Mouse (Mus musculus): ENCODE data around the gene Rnf207.

Rnf207 gene

GRCm38 (mm10) chr4:152328691-152329090 is 9.9 kb upstream of the Rnf207 start:
- peak; percentile 72 for DNase-seq (ENCODE audit: low spot score)

DNA sequence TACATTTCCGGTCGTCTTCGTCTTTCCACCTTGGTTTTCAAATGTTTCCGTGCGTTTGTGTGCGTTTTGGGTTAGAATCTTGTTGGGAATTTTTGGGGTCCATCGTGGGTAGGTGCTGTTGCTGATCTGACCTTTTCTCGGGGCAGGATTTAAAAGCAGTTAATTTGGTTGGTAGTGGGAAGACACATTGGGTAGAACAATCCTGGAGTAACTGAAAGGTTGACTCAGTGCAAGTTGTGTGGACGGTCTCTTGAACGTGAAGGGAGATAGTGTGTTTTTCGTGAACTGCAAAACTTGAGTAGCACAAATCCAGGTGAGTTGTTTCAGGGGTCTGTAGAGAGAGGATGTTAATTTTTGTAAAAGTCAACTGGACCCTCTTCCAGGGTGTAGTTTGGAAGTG is 7.8 kb upstream of the Rnf207 start:
- no peak for DNase-seq (ENCODE audit: low spot score)

- DNase-seq (ENCODE audit: low spot score), result peak; percentile 87
Observed at GRCm38 (mm10) chr4:152325574-152326411, 7.0 kb upstream of the Rnf207 start, which contains the start of gene Rpl22. Gene Rpl22 (plus strand): TSS chr4:152325742.

DNA sequence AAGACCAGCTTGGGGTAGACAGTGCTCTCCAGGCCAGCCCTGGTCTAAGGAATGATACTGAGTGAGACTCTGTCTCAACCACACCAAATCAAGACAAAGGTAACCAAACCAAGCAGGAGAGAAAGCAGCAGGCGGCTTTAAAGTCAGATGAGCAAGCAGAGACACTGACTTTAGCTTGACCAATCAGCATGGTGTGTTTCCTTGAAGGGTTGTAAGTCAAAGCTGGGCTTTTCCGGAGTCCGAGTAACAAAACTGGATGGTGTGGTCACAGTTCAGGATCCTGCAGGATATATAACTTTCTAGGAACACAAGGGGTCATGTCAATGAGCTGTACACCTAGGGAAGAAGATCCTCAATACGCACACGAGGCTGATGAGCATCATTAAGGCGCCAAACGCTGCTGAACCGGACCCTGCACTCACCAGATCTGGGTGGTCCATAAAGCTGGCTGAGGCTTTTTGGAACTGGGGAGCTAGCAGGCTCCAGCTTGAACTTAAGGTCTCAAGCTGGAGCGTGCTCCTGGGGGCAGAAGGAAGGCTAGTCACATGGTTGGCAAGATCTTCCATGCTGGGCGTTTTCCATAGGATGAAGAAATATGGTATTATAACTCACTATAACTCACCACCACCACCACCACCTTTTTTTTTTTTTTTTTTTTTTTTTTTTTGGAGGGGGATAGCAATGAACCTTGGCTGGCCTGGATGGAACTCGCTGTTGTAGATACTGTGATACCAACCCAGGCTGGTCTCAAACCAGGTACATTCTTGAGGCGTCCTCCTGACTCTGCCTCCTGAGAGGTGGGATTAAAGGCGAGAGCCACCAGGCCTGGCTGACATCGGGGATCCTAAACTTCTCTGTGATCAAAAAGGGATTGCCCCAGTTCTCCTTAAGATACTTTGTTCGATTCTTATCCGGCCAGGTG is 6.1 kb upstream of the Rnf207 start:
- DNase-seq (ENCODE audit: low spot score), result no peak

DNA sequence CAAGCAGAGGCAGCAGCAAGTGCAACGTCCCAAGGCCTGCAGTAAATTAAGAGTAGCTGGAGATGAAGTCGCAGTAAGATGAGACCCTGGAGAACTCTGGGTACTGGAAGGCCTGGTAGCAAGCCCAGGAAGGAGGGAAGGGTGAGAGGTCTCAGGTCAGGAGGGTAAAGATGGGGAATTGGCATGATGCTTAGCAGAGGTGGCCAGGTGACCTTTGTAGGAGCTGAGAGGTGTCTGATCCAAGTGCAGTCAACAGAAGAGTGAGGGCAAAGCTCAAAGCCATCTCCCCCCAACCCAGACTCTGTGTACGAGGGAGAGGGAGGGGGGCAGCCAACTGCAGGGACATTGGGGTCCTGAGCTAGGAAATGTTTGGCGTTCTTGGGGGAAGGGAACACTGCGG is 2.7 kb upstream of the Rnf207 start:
- no peak for DNase-seq (ENCODE audit: low spot score)

DNA sequence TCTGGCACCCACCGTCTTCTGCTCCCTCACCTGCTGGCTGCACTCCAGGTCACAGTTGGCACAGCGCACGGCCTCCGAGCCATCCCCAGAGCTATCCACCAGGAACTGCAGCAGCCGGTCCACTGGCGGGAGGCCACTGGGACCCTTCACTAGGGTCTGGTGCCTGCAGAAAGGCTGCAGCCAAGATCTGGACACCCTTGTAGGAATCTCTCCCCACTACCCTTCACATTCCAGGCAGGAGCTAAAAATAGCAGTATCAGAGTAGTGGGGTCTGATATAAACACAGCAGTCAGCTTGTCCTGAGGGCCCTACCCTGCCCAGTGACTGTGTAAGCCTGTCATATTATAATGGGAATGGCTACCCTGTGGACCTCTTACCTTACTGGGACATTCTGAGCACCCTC is 1.2 kb downstream of the Rnf207 start:
- no peak for DNase-seq (ENCODE audit: low spot score)

- no peak for DNase-seq (ENCODE audit: low spot score)
Observed at GRCm38 (mm10) chr4:152315498-152316213, 3.1 kb downstream of the Rnf207 start.

DNA sequence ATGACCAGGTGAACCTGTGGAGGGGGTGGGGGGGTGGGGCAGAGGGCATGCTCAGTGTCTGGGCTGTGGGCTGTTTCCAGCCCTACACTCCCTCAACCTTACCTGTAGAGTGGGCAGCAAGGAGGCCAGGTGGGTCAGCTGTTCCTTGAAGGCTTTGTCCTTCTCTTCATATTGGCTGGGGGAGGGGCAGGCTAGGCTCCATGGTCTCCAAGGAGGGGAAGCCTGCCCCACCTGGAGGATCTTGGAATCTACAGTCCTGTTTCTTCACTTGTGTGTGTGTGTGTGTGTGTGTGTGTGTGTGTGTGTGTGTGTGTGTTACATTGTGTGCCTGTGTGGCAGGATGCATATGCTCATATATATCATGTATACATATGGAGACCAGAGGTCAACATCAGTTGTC is 4.9 kb downstream of the Rnf207 start:
- peak; percentile 82 for DNase-seq (ENCODE audit: low spot score)

- no peak for DNase-seq (ENCODE audit: low spot score)
Observed at GRCm38 (mm10) chr4:152313211-152313632, 5.6 kb downstream of the Rnf207 start.

DNA sequence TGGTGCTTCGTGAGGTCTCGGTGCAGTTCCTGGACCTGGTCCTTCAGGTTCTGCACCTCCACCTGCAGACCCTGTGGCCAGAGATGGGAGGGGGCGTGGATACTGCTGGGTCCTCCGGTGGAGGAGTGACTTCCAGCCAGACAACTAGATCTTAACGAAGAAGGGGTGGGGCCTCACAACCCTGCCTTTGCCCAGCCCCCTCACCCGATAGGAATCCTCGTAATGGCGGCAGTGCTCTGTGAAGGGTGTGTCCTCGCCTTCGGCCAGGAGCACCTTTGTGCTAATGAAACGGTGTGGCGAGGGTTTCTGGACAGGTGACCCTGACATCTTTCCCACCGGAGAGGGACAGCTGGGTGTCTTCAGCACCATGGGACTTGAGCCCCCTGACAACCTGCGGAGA is 6.6 kb downstream of the Rnf207 start:
- no peak for DNase-seq (ENCODE audit: low spot score)

DNA sequence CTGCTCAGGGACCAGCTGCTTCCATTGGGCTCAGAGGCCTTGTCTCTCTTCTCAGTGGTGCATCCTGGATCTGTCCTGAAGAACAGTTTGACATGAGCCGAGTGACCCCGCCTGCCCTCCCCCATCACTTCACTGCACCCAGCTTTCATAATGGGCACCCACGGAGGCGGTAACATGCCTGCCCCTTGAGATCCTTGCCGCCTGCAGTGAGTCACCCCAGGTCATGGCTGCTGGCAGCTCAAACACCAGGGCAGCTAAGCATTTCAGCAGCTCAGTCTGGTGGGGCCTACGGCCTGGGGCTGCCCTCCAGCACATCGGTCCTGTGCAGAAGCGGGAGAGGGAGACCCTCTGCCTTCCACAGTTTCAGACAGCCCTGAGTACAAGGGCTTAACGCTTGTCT is 11.3 kb downstream of the Rnf207 start:
- no peak for DNase-seq (ENCODE audit: low spot score)

- no peak for DNase-seq (ENCODE audit: low spot score)
Observed at GRCm38 (mm10) chr4:152305991-152306390, 12.8 kb downstream of the Rnf207 start.

DNA sequence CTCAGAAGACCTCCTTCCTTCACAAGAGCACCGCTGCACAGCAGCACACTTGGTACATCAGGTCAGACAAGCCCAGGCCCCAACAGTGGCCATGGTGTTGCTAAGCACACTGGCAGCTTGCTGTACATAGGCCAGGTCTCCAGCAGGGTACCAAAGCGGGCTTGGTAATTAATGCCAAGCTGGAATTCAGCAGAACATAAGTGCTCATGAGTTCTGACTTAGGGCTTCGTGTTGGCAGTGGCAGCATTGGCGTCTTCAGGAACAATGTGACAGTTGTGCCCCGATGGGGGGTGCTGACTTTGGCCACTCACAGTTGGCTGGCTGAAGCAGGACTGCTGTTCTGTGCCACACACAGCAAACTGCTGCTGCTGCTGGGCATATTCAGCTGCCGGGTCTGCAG is 14.1 kb downstream of the Rnf207 start:
- DNase-seq (ENCODE audit: low spot score), result no peak

- DNase-seq (ENCODE audit: low spot score), result no peak
Observed at GRCm38 (mm10) chr4:152303172-152303571, 15.6 kb downstream of the Rnf207 start.

- DNase-seq (ENCODE audit: low spot score), result no peak
Observed at GRCm38 (mm10) chr4:152302012-152302411, 16.8 kb downstream of the Rnf207 start.

DNA sequence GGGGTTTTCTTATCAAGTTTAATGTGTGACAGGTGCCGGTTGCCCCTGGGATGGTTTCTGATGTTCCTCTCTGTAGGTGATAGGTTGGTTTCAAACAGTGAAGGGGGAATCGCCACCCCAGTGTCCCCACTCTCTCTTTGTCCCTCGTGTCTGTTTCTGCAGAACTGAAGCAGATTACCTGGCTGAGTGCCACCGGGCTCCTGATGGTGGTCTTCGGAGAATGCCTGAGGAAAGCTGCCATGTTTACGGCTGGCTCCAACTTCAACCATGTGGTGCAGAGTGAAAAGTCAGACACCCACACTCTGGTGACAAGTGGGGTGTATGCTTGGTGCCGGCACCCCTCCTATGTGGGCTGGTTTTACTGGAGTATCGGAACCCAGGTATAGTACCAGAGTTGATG is 18.4 kb downstream of the Rnf207 start:
- DNase-seq (ENCODE audit: low spot score), result no peak

GRCm38 (mm10) chr4:152298836-152299235 is 20.0 kb downstream of the Rnf207 start:
- DNase-seq (ENCODE audit: low spot score), result no peak

DNA sequence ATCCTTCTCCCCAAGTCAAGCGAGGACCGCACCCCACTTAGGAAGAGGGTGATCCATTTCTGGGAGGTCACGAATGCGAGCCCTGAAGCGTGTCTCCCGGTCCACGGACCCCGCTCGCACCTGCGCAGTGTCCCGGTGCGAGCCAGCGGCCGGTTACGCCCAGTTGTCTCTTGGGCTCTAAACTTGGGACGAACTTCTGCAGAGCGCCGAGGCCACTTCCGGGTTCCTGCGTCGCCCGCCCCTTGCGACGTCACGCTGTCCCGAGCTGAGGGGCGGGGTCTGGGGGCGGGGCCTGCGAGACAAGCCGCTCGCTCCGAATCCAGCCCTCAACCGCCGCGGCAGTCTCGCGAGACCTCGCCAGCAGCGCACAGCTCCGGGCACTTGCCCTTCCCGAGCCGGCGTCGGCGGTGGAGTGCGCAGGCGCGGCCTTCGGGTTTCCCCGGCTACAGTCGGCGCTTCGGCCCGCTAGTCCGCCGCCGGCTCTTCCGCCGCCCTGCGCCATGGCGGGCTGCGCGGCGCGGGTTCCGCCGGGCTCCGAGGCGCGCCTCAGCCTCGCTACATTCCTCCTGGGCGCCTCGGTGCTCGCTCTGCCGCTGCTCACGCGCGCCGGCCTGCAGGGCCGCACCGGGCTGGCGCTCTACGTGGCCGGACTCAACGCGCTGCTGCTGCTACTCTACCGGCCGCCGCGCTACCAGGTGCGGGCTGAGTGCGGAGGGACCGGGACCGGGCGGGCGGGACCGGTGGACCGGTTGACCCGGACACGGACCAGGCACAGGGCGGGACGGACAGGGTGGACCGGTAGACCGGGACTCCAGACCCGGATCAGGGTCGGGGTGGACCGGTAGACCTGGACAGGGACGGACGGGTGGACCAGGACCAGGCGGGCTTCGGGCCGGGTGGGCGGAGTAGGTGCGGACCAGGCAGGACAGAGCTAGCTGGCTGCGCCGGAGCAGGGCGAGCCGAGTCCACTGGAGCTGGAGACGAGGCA is 21.6 kb downstream of the Rnf207 start, which contains the start of gene Icmt:
Icmt (plus strand) TSS at position 354 of the 988 bp plus-strand sequence.
- DNase-seq (ENCODE audit: low spot score), result peak; percentile 100

DNA sequence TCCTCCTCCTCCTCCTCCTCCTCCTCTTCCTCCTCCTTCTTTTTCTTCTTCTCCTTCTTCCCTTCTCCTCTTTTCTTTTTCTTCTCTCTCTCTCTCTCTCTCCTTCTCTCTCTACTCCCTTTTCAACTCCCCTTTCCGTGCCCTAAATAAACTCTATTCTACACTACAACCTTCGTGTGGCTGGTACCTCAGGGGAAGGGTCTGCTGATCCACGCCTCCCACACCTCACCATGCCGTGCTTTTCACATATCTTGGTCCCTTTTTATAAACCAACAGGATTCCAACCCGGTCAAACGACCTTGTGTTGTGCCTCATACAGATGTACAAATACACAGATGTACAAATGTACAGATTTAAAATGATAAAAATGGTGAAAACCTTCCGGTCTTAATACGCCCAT is 22.4 kb downstream of the Rnf207 start:
- DNase-seq (ENCODE audit: low spot score), result no peak

DNA sequence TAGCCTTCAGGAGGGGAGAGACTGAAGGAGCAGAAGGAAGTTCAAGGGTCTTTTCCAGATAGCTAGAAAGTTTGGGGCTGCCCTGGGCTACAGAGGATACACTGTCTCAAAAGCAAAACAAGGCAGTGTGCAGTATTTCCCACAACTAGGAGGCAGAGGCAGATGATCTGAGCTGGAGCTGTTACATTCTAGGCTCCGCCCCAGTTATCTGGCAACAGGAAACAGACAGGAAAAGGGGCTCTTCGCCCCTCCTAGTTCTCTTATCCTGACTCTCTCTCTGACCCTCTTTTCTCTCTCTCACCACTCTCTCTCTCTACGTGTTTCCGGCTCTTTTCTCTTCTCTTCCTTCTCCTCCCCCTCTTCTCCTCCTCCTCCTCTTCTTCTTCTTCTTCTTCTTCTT is 22.9 kb downstream of the Rnf207 start:
- DNase-seq (ENCODE audit: low spot score), result no peak
